Mouse (Mus musculus): ENCODE data around the gene Ptpn13. TPM values are rescaled to one million over a fixed set of nuclear protein-coding genes. Genes with fewer than 3 reads are reported as not detected.

Gene Ptpn13
- polyA plus RNA-seq, 1 experiment, result 0.19 TPM

DNA sequence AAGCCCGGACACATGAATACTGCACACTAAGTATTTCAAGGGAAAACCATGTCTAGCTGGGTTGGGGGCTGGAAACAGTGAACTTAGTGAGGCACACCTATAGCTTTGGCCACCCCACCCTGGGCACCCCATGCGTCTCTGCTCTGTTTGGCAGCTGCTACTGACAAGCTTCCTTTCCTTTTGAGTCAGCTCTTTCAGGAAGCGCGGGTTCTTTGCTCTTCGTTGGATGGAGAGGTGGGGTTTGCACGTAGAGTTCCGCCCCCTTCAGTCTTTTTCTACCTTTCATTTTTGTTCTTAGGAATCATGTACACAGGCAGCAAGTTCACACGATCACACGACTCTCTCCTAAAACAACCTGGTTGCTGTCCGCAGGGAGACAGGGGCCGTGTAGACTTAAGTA is 14.2 kb downstream of the Ptpn13 start:
- TF ChIP-seq POLR2A (IDR thresholded peaks at IDR 0.05; ENCODE audit: borderline replicate concordance, low read depth, low read length) (no peak), CTCF (IDR thresholded peaks at IDR 0.05; ENCODE audit: low read depth, low read length) (no peak)
- Histone ChIP-seq H3K4me1 (ENCODE audit: control insufficient read depth, insufficient read depth, low read length) (no peaks in the 10 kb centered on the region), H3K27ac (ENCODE audit: insufficient read depth, low read depth, low read length) (no peak overlapping the region), H3K4me3 (ENCODE audit: insufficient read depth, low read length) (no peak overlapping the region)

DNA sequence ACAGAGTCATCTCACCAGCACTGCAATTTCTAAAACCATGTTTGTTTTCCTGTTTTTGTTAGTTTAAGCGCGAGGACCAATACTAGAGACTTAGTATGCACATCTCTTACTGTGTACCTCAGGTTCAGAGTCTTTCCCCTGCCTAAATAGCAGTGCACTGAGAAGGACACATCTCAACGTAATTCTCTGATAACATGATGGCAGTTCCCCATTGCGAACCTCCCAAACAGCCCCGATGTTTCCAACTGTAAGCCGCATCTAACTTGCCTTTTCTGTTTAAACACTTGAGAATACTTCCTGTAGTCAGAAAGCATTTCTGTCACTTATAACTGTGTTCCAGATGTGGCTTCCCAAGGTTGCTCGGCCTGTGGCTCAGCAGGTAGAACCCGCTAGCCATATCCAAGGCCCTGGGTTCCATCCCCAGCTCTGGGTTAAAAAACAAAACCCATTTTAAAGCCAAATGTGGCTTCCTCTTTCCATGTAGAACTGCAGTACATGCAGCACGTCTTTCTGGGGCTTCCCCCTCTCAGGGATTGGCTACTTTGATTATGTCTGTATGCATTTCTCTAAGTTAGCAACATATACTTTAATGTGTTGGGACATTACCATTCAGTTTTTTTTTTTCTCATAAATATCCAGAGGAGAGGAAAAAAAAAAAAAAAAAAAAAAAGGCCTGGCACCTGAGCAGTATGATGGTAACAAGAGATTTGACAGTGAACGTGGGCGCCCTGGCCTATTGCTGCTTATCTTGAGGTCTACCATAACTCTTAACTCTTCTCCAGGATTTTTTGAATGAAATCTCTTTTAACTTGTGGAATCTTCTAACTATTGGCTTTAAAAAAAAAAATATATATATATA is 15.7 kb downstream of the Ptpn13 start:
- Histone ChIP-seq H3K27ac (ENCODE audit: insufficient read depth, low read depth, low read length) (no peak overlapping the region), H3K4me3 (ENCODE audit: insufficient read depth, low read length) (no peak overlapping the region), H3K4me1 (ENCODE audit: control insufficient read depth, insufficient read depth, low read length) (no peaks in the 10 kb centered on the region)
- no peak for TF ChIP-seq CTCF (IDR thresholded peaks at IDR 0.05; ENCODE audit: low read depth, low read length)
- no peak for TF ChIP-seq POLR2A (IDR thresholded peaks at IDR 0.05; ENCODE audit: borderline replicate concordance, low read depth, low read length)

DNA sequence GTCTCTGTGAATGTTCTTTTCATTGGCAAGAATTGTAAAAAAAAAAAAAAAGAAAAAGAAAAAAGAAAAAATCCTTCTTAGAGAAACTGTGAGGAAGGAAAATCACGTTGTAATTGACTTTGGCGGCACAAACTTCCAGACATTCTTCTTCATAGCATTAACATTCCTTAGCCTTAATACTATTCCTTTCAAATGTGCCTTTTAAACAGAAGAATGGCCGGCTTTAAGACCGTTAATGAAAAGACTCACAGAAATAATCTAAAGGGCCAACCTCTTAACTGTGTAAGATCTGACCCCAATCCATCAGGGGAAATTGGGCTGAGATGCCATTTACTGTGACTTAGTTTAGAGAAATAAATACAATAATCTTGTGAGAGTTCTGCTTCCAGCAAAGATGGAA is 16.7 kb downstream of the Ptpn13 start:
- no peak overlapping the region for H3K4me3 ChIP-seq (ENCODE audit: insufficient read depth, low read length)
- no peaks in the 10 kb centered on the region for H3K4me1 ChIP-seq (ENCODE audit: control insufficient read depth, insufficient read depth, low read length)
- no peak for TF ChIP-seq CTCF (IDR thresholded peaks at IDR 0.05; ENCODE audit: low read depth, low read length)
- no peak for TF ChIP-seq POLR2A (IDR thresholded peaks at IDR 0.05; ENCODE audit: borderline replicate concordance, low read depth, low read length)
- H3K27ac ChIP-seq (ENCODE audit: insufficient read depth, low read depth, low read length), result no peak overlapping the region

DNA sequence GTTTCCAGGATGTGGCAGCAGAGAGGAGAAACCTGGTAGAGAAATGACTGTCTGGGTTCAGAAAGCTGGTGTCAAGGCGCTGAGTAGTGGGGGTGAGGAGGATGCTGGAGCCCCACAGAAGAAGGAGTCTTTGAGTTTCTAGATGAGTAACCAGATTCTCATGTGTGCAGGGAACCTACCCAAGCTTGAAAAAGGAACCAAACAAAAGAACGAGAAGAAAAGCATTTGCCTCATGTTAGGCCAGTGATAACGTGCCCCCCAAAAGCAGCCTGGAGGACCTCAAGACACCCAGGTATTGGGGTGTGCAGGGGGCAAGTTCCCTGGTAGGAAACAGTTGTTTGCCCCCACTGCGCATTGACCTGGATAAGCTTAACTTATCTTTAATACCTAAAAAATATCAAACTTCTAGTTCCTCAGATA is 17.3 kb downstream of the Ptpn13 start:
- Histone ChIP-seq H3K27ac (ENCODE audit: insufficient read depth, low read depth, low read length) (no peak overlapping the region), H3K4me1 (ENCODE audit: control insufficient read depth, insufficient read depth, low read length) (no peaks in the 10 kb centered on the region), H3K4me3 (ENCODE audit: insufficient read depth, low read length) (no peak overlapping the region)
- no peak for TF ChIP-seq POLR2A (IDR thresholded peaks at IDR 0.05; ENCODE audit: borderline replicate concordance, low read depth, low read length)
- no peak for TF ChIP-seq CTCF (IDR thresholded peaks at IDR 0.05; ENCODE audit: low read depth, low read length)

DNA sequence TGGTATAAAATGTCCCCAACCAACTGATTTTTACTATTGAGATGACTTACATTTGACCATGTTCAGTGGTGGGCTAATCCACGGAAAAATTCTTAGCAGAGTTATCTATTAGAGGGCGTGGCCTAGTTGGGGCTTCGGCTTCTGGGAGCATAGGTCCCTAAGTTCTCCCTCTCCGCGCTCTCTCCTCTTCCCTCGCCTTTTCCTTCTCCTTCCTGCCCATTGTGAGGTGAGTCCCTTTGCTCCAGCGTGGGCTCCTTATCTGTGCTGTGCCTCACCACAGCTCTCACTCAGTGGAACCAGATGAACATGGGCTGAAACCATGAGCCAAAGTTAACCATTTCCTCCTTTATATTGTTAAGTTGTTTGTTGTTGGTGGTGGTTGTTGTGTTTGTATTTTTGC is 17.9 kb downstream of the Ptpn13 start:
- no peak for TF ChIP-seq CTCF (IDR thresholded peaks at IDR 0.05; ENCODE audit: low read depth, low read length)
- no peak for TF ChIP-seq POLR2A (IDR thresholded peaks at IDR 0.05; ENCODE audit: borderline replicate concordance, low read depth, low read length)
- H3K4me1 ChIP-seq (ENCODE audit: control insufficient read depth, insufficient read depth, low read length), result no peaks in the 10 kb centered on the region
- no peak overlapping the region for H3K27ac ChIP-seq (ENCODE audit: insufficient read depth, low read depth, low read length)
- no peak overlapping the region for H3K4me3 ChIP-seq (ENCODE audit: insufficient read depth, low read length)

DNA sequence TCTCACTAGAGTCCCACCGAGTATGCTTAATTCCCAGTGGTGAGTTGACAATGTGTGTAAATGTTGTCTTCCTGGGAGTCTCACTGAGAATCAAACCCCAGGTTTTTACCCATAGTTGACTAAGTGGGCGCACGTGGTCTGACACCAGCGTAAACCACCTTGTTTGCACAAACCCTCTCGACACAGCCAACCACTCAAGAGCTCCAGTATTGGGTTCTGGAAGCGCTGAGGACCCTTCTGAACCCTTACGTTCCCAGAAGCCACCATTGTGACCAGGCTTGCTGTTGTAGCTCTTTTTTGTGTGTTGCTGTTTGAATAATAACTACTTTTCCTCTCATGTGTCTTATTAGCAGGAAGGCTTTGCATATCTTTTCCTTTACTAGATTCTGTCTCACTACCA is 20.4 kb downstream of the Ptpn13 start:
- TF ChIP-seq CTCF (IDR thresholded peaks at IDR 0.05; ENCODE audit: low read depth, low read length) (no peak), POLR2A (IDR thresholded peaks at IDR 0.05; ENCODE audit: borderline replicate concordance, low read depth, low read length) (no peak)
- H3K4me1 ChIP-seq (ENCODE audit: control insufficient read depth, insufficient read depth, low read length), result no peaks in the 10 kb centered on the region
- no peak overlapping the region for H3K4me3 ChIP-seq (ENCODE audit: insufficient read depth, low read length)
- no peak overlapping the region for H3K27ac ChIP-seq (ENCODE audit: insufficient read depth, low read depth, low read length)

DNA sequence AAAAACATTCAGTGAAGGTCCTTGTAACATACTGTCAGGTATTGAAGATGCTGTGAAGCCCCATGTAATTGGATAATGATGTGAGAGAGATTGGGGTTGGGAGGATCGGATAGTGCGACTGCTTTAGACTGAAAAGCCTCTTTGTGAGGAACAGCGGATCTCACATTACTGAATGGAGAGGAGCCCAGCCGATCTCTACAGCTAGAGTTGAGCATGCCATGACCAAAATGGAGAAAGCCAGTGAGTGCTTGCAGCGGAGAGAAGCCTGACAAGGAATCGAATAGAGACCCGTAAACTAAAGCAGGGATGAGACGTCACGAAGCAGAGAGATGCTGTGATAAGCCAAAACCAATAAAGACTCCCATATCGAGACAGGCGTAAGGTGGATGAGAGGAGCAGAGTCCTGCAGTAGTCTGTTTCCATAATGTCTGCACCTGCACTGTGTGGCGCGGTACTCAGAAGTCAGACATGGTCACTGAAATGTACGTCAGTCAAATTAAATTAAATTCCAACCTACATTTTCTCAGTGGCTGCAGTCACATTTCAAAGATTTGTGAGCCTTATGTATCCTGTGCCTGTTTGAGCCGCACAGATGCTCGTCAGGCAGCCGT is 22.9 kb downstream of the Ptpn13 start:
- Histone ChIP-seq H3K4me3 (ENCODE audit: insufficient read depth, low read length) (no peak overlapping the region), H3K27ac (ENCODE audit: insufficient read depth, low read depth, low read length) (no peak overlapping the region), H3K4me1 (ENCODE audit: control insufficient read depth, insufficient read depth, low read length) (no peaks in the 10 kb centered on the region)
- TF ChIP-seq CTCF (IDR thresholded peaks at IDR 0.05; ENCODE audit: low read depth, low read length) (no peak), POLR2A (IDR thresholded peaks at IDR 0.05; ENCODE audit: borderline replicate concordance, low read depth, low read length) (no peak)

DNA sequence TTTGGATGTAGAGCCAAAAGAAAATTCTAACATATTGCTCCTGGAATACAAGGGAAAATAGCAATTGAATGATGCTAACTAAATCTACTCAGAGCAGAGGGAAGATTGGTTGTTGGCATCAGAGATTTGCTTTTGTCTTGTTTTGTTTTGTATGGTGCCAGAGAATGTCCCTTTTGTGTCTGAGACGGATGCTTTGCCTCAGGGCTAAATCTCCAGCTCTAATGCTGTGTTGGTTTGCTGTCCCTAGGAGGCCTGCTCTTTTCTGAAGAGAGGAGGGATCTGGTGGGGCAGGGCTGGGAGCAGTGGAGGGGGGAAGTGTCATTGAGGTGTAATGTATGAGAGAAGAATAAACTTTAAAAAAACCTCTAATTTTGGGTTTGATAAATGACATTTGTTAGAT is 23.5 kb downstream of the Ptpn13 start:
- Histone ChIP-seq H3K27ac (ENCODE audit: insufficient read depth, low read depth, low read length) (no peak overlapping the region), H3K4me3 (ENCODE audit: insufficient read depth, low read length) (no peak overlapping the region), H3K4me1 (ENCODE audit: control insufficient read depth, insufficient read depth, low read length) (no peaks in the 10 kb centered on the region)
- TF ChIP-seq CTCF (IDR thresholded peaks at IDR 0.05; ENCODE audit: low read depth, low read length) (no peak), POLR2A (IDR thresholded peaks at IDR 0.05; ENCODE audit: borderline replicate concordance, low read depth, low read length) (no peak)

DNA sequence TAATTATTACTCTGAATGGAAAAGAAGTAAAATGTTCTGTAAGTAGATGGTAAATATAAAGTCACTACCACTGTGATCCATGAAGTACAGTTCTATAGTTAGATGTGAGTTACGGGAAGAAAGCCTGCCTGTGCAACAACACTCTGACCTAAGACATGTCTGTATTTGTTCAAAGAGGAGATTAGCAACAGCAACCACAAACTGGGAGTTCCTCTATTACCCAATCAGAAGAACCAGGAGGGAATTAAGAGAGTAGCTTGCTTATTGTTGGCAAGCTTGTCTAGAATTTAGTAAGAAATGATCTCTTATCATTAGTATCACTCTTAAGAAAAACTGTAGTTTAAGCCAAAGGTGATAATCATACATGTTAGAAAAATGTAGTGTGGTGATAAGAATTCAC is 25.7 kb downstream of the Ptpn13 start:
- H3K27ac ChIP-seq (ENCODE audit: insufficient read depth, low read depth, low read length), result no peak overlapping the region
- no peaks in the 10 kb centered on the region for H3K4me1 ChIP-seq (ENCODE audit: control insufficient read depth, insufficient read depth, low read length)
- no peak overlapping the region for H3K4me3 ChIP-seq (ENCODE audit: insufficient read depth, low read length)
- TF ChIP-seq CTCF (IDR thresholded peaks at IDR 0.05; ENCODE audit: low read depth, low read length) (no peak), POLR2A (IDR thresholded peaks at IDR 0.05; ENCODE audit: borderline replicate concordance, low read depth, low read length) (no peak)

Data from bone marrow macrophage, adult 2 months (primary cell).